Mouse (Mus musculus): Measurements from ENCODE around the gene Socs5. TPM values are rescaled to one million over a fixed set of nuclear protein-coding genes. Genes with fewer than 3 reads are reported as not detected.
"Not testable (repeated sequence)": the region's sequence is repeated elsewhere in the genome, so short reads cannot be mapped to it uniquely, and the experiment has no call there.

Socs5 gene
- polyA plus RNA-seq (2016; fragmentation: Nextera tagmentation; extraction: Ambion mirVana) = 4.8 and 6.0 TPM in 2 replicates

- Histone ChIP-seq H3K9me3 (replicated peaks) (no peaks in the 10 kb centered on the region), H3K4me3 (peak within 1 kb of the TSS; percentile 77), H3K4me1 (peaks cover 31% of the 10 kb centered on the region), H3K4me2 (peak within 1 kb of the TSS; percentile 96), H3K36me3 (no peaks in the 10 kb centered on the region), H3K27ac (peak within 1 kb of the TSS; percentile 68), H3K27me3 (replicated peaks) (peaks cover 14% of the 10 kb centered on the region), H3K9ac (peak within 1 kb of the TSS; percentile 83)
- peak; percentile 73 for ATAC-seq
- under 1% methylated on average over 59 of the region's 73 CpGs for WGBS (ENCODE audit: insufficient replicate concordance)
Observed at GRCm38 (mm10) chr17:87107623-87108221, at the start of gene Socs5. Gene Socs5 (plus strand): TSS chr17:87107679.

DNA sequence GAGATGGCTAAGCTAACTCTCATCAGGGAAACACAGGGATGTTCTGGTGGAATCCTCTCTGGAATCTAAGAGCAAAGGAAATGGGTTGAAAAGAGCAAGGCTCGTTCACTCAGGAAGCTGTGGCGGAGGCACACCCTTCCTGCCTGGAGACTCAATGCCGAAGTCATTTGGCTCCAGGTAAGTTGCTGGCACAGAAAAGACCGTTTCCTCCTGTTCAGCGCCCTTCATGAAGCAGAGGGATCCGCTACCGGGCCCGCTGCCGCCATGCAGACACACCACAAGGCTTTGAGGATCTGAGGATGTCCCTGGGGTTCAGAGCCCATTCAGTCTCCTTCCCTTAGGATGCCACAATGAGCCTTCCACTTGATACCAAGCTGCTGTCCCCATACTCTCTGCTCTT lies 44.8 kb upstream of the Socs5 start:
- H3K9me3 ChIP-seq (replicated peaks) = no peaks in the 10 kb centered on the region
- 0 out of 2 replicates have a peak, but pooled peaks cover 2% of the 10 kb centered on the region for H3K4me1 ChIP-seq
- WGBS (ENCODE audit: insufficient replicate concordance) = 49% methylated on average over 9 of the region's 9 CpGs
- H3K4me3 ChIP-seq = no peak overlapping the region
- no peak overlapping the region for H3K27ac ChIP-seq
- H3K4me2 ChIP-seq = no peak overlapping the region
- no peak overlapping the region for H3K9ac ChIP-seq
- ATAC-seq = no peak
- H3K27me3 ChIP-seq (replicated peaks) = no peaks in the 10 kb centered on the region
- no peaks in the 10 kb centered on the region for H3K36me3 ChIP-seq

DNA sequence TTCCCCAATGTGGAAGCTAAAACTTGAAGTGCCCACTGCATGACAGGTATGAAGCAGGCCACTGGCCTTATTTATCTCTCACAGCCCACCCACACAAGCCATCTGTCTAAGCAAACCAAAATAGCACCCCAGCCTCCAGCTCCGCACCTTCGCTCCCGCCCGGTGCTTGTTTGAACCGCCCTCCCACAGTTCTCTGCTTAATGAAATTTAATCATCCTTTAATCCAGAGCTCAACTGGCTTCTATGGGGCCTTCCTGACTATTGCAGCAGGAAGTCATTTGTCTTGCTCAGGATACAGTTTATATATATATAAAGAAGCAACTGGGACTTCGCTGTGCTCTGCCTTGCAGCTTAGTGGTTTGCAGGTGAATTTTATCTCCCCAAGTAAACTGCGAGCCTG lies 44.0 kb upstream of the Socs5 start:
- Histone ChIP-seq H3K4me3 (no peak overlapping the region), H3K9ac (no peak overlapping the region), H3K4me2 (no peak overlapping the region), H3K27ac (no peak overlapping the region), H3K36me3 (no peaks in the 10 kb centered on the region), H3K9me3 (replicated peaks) (no peaks in the 10 kb centered on the region), H3K4me1 (0 out of 2 replicates have a peak, but pooled peaks cover 2% of the 10 kb centered on the region), H3K27me3 (replicated peaks) (no peaks in the 10 kb centered on the region)
- ATAC-seq = no peak
- 67% methylated on average over 7 of the region's 7 CpGs for WGBS (ENCODE audit: insufficient replicate concordance)

DNA sequence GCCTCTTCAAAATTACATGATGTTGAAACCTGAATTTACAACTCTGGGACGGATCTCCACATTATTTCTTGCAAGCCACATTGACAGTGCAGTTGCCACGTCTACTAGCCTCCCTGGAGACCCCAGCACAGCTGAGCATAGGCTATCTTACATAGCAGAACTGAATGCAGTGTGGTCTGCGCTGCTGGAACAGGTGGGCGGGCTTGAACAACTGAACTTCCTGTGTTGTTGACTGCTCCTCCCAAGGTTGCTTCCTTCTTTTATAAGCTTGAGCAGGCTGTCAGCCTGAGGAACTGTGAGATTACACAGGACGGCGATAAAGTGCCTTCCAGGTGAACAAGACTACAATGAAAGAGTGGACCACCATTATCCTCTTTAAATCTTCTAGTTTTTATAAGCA lies 43.5 kb upstream of the Socs5 start:
- no peak overlapping the region for H3K4me3 ChIP-seq
- H3K27me3 ChIP-seq (replicated peaks) = no peaks in the 10 kb centered on the region
- 29% methylated on average over 6 of the region's 6 CpGs for WGBS (ENCODE audit: insufficient replicate concordance)
- 0 out of 2 replicates have a peak, but pooled peaks cover 2% of the 10 kb centered on the region for H3K4me1 ChIP-seq
- ATAC-seq = no peak
- H3K4me2 ChIP-seq = no peak overlapping the region
- no peak overlapping the region for H3K9ac ChIP-seq
- no peaks in the 10 kb centered on the region for H3K36me3 ChIP-seq
- no peak overlapping the region for H3K27ac ChIP-seq
- H3K9me3 ChIP-seq (replicated peaks) = no peaks in the 10 kb centered on the region

- WGBS (ENCODE audit: insufficient replicate concordance) = 63% methylated on average over 4 of the region's 4 CpGs
- no peaks in the 10 kb centered on the region for H3K36me3 ChIP-seq
- H3K4me3 ChIP-seq = no peak overlapping the region
- ATAC-seq = no peak
- no peak overlapping the region for H3K9ac ChIP-seq
- H3K9me3 ChIP-seq (replicated peaks) = no peaks in the 10 kb centered on the region
- no peaks in the 10 kb centered on the region for H3K27me3 ChIP-seq (replicated peaks)
- no peak overlapping the region for H3K27ac ChIP-seq
- no peak overlapping the region for H3K4me2 ChIP-seq
- no peaks in the 10 kb centered on the region for H3K4me1 ChIP-seq
Observed at GRCm38 (mm10) chr17:87068997-87069396, 38.5 kb upstream of the Socs5 start.

DNA sequence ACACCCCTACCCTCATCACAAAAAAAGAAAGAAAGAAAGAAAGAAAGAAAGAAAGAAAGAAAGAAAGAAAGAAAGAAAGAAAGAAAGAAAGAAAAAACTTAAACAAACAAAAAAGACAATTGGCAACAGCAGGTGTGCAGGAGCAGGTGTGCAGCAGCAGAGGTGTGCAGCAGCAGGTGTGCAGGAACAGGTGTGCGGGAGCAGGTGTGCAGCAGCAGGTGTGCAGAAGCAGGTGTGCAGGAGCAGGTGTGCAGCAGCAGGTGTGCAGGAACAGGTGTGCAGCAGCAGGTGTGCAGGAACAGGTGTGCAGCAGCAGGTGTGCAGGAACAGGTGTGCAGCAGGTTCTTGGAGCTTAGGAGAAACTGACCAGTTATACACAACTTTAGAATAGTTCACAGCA lies 35.3 kb upstream of the Socs5 start:
- H3K9me3 ChIP-seq (replicated peaks); ATAC-seq; H3K4me2 ChIP-seq; H3K27me3 ChIP-seq (replicated peaks); H3K9ac ChIP-seq; H3K27ac ChIP-seq; H3K4me1 ChIP-seq; H3K36me3 ChIP-seq; H3K4me3 ChIP-seq: not testable (repeated sequence)
- 85% methylated on average over 1 of the region's 1 CpGs for WGBS (ENCODE audit: insufficient replicate concordance)

GRCm38 (mm10) chr17:87072766-87073440 lies 34.6 kb upstream of the Socs5 start:
- Histone ChIP-seq H3K27me3 (replicated peaks) (no peaks in the 10 kb centered on the region), H3K4me1 (no peaks in the 10 kb centered on the region), H3K4me2 (no peak overlapping the region), H3K36me3 (no peaks in the 10 kb centered on the region), H3K9me3 (replicated peaks) (peaks cover 4% of the 10 kb centered on the region; the same call in 1 of the 2 replicates), H3K4me3 (no peak overlapping the region), H3K27ac (no peak overlapping the region), H3K9ac (no peak overlapping the region)
- WGBS (ENCODE audit: insufficient replicate concordance) = 67% methylated on average over 5 of the region's 5 CpGs
- ATAC-seq = no peak

GRCm38 (mm10) chr17:87073470-87073869 lies 34.0 kb upstream of the Socs5 start:
- no peaks in the 10 kb centered on the region for H3K27me3 ChIP-seq (replicated peaks)
- no peak overlapping the region for H3K4me3 ChIP-seq
- peaks cover 4% of the 10 kb centered on the region; the same call in 1 of the 2 replicates for H3K9me3 ChIP-seq (replicated peaks)
- H3K4me1 ChIP-seq = no peaks in the 10 kb centered on the region
- no peaks in the 10 kb centered on the region for H3K36me3 ChIP-seq
- ATAC-seq = no peak
- no peak overlapping the region for H3K9ac ChIP-seq
- H3K4me2 ChIP-seq = no peak overlapping the region
- no peak overlapping the region for H3K27ac ChIP-seq

DNA sequence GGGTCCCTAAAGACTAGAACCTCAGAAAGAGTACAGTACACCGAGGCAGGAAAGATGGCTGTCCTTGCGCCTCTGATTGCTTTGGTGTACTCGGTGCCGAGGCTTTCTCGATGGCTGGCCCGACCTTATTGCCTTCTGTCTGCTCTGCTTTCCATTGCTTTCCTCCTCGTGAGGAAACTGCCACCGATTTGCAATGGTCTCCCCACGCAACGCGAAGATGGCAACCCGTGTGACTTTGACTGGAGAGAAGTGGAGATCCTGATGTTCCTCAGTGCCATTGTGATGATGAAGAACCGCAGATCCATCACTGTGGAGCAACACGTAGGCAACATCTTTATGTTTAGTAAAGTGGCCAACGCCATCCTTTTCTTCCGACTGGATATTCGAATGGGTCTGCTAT lies 29.3 kb upstream of the Socs5 start:
- ATAC-seq; H3K4me1 ChIP-seq; H3K27ac ChIP-seq; H3K27me3 ChIP-seq (replicated peaks); H3K4me2 ChIP-seq; H3K36me3 ChIP-seq; H3K4me3 ChIP-seq; H3K9ac ChIP-seq; H3K9me3 ChIP-seq (replicated peaks): not testable (repeated sequence)
- WGBS (ENCODE audit: insufficient replicate concordance) = 83% methylated on average over 17 of the region's 17 CpGs

GRCm38 (mm10) chr17:87080724-87081123 lies 26.8 kb upstream of the Socs5 start:
- H3K36me3 ChIP-seq = no peaks in the 10 kb centered on the region
- ATAC-seq = no peak
- WGBS (ENCODE audit: insufficient replicate concordance) = 72% methylated on average over 7 of the region's 7 CpGs
- H3K4me1 ChIP-seq = no peaks in the 10 kb centered on the region
- H3K4me3 ChIP-seq = no peak overlapping the region
- H3K27ac ChIP-seq = no peak overlapping the region
- no peak overlapping the region for H3K4me2 ChIP-seq
- no peaks in the 10 kb centered on the region for H3K9me3 ChIP-seq (replicated peaks)
- no peak overlapping the region for H3K9ac ChIP-seq
- H3K27me3 ChIP-seq (replicated peaks) = no peaks in the 10 kb centered on the region

- 69% methylated on average over 4 of the region's 4 CpGs for WGBS (ENCODE audit: insufficient replicate concordance)
Observed at GRCm38 (mm10) chr17:87082547-87082946, 24.9 kb upstream of the Socs5 start.

DNA sequence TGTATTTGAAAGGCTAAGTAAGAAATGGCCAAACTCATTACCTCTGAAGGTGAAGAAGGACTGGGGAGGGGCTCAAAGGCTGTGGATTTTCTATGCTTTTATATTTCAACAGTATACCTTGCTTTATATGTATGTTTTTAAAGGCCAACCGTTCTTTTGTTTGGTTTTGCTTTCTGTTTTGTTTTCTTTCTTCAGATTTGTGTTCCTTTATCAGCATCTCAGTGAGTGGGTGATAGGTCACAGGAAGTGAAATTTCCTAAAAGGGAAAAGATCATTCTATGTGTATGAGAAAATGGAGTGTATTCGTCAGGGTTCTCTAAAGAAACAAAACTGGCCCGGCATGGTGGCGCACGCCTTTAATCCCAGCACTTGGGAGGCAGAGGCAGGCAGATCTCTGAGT lies 23.8 kb upstream of the Socs5 start:
- Histone ChIP-seq H3K4me2 (no peak overlapping the region), H3K9me3 (replicated peaks) (no peaks in the 10 kb centered on the region), H3K27ac (no peak overlapping the region), H3K4me1 (no peaks in the 10 kb centered on the region), H3K9ac (no peak overlapping the region), H3K27me3 (replicated peaks) (no peaks in the 10 kb centered on the region), H3K4me3 (no peak overlapping the region), H3K36me3 (no peaks in the 10 kb centered on the region)
- WGBS (ENCODE audit: insufficient replicate concordance) = 68% methylated on average over 5 of the region's 5 CpGs
- no peak for ATAC-seq

More at GRCm38 (mm10) chr17:87082547-87082946, 24.9 kb upstream of the Socs5 start:
- Histone ChIP-seq H3K27me3 (replicated peaks) (no peaks in the 10 kb centered on the region), H3K4me1 (no peaks in the 10 kb centered on the region), H3K9me3 (replicated peaks) (no peaks in the 10 kb centered on the region), H3K4me2 (no peak overlapping the region), H3K27ac (no peak overlapping the region), H3K4me3 (no peak overlapping the region), H3K9ac (no peak overlapping the region), H3K36me3 (no peaks in the 10 kb centered on the region)
- ATAC-seq = no peak

Measured in liver, embryonic 12.5 days (tissue).